Mouse (Mus musculus) heart, adult 11 months (tissue): ENCODE measurements at regions not wholly inside any gene's neighbourhood (a gene's known extent, or its start where the extent isn't known, plus 50 kb on each side); places are given as distances from the start of the nearest gene placed in this dataset.

ENCODE experiments used
- DNase-seq: peaks from one replicate; pipeline ENCODE4 v3.0.0; 2022

GRCm38 (mm10) chr13:6465911-6466419, 82.0 kb upstream of the Pitrm1 start:
- DNase-seq: no peak

GRCm38 (mm10) chr13:6469446-6470227, 78.3 kb upstream of the Pitrm1 start:
- peak; percentile 95 for DNase-seq

- no peak for DNase-seq
Observed at GRCm38 (mm10) chr13:6470286-6471103, 77.5 kb upstream of the Pitrm1 start.

- peak; percentile 94 for DNase-seq
Observed at GRCm38 (mm10) chr13:6471643-6472042, 76.3 kb upstream of the Pitrm1 start.

- no peak for DNase-seq
Observed at GRCm38 (mm10) chr13:6473401-6474190, 74.4 kb upstream of the Pitrm1 start.

- no peak for DNase-seq
Observed at GRCm38 (mm10) chr13:6479667-6480066, 68.3 kb upstream of the Pitrm1 start.

- DNase-seq: no peak
Observed at GRCm38 (mm10) chr13:6484418-6484817, 63.5 kb upstream of the Pitrm1 start.

GRCm38 (mm10) chr13:6487837-6488236, 60.1 kb upstream of the Pitrm1 start:
- DNase-seq: peak; percentile 53

GRCm38 (mm10) chr13:6492916-6493619, 54.9 kb upstream of the Pitrm1 start:
- DNase-seq: peak; percentile 85
